ENCODE assay signal across 22 mouse cellular contexts in genomic region chr16:22574164-22574563, GRCm38 (mm10).
DNase-seq lines count a peak whose midpoint lies in the region; ATAC-seq and TF ChIP-seq lines count a peak whose summit lies in the region.
"Had no signal": no experiment of that assay in that cellular context is flagged by ENCODE, and none has a peak within 500 bp of the region (broad histone marks: within the 10 kb centered on the region; RNA-seq: fewer than 3 reads in every experiment).

No protein-coding gene starts in this region.

- ATAC-seq in frontal cortex, adult (ENCODE audit: low TSS enrichment) = 0 out of 2 replicates have a peak, but pooled peaks have one; percentile 13
- no peak for ATAC-seq in intestine, postnatal 0 days
- no peak for ATAC-seq in intestine, embryonic 16.5 days
- ATAC-seq in lung, embryonic 14.5 days (ENCODE audit: insufficient read depth) = no peak

- no peak overlapping the region for H3K4me2 ChIP-seq in intestine, postnatal 0 days (replicated peaks; ENCODE audit: low read depth)
- no peak overlapping the region for H3K4me2 ChIP-seq in intestine, embryonic 16.5 days (ENCODE audit: low read depth, low read length)
- no peak overlapping the region for H3K4me2 ChIP-seq in lung, embryonic 14.5 days
- no peak overlapping the region for H3K4me2 ChIP-seq in CH12.LX (ENCODE audit: insufficient read depth, low read depth, poor library complexity, severe bottlenecking)
- H3K4me2 ChIP-seq: hindbrain, embryonic 12.5 days; limb, embryonic 12.5 days; midbrain, embryonic 12.5 days; stomach, embryonic 15.5 days had no signal

- peaks cover 14% of the 10 kb centered on the region; the same call in 1 of the 2 replicates for H3K36me3 ChIP-seq in intestine, postnatal 0 days (ENCODE audit: control insufficient read depth, insufficient read depth)
- H3K36me3 ChIP-seq in intestine, embryonic 16.5 days (ENCODE audit: control insufficient read depth, insufficient read depth, low read length) = no peaks in the 10 kb centered on the region
- H3K36me3 ChIP-seq in lung, embryonic 14.5 days (ENCODE audit: insufficient read depth) = no peaks in the 10 kb centered on the region
- H3K36me3 ChIP-seq in CH12.LX (replicated peaks in 1 of 2; ENCODE audit: control insufficient read depth in 1 of 2, insufficient read depth in 1 of 2, low read length in 1 of 2) = peaks cover 24 to 25% of the 10 kb centered on the region in 2 experiments
- H3K36me3 ChIP-seq: hindbrain, embryonic 12.5 days; limb, embryonic 12.5 days; midbrain, embryonic 12.5 days; stomach, embryonic 15.5 days had no signal

- no peaks in the 10 kb centered on the region for H3K9me3 ChIP-seq in intestine, postnatal 0 days (ENCODE audit: control insufficient read depth)
- no peaks in the 10 kb centered on the region for H3K9me3 ChIP-seq in intestine, embryonic 16.5 days (ENCODE audit: control insufficient read depth, low read length)
- H3K9me3 ChIP-seq in lung, embryonic 14.5 days (ENCODE audit: low read depth, low read length) = no peaks in the 10 kb centered on the region
- H3K9me3 ChIP-seq in CH12.LX (replicated peaks; ENCODE audit: low read length) = no peaks in the 10 kb centered on the region
- H3K9me3 ChIP-seq: hindbrain, embryonic 12.5 days; limb, embryonic 12.5 days; megakaryocyte, embryonic 14.5 days; midbrain, embryonic 12.5 days; stomach, embryonic 15.5 days had no signal

- H3K4me3 ChIP-seq in intestine, postnatal 0 days (ENCODE audit: low read depth, low read length) = no peak overlapping the region
- H3K4me3 ChIP-seq in intestine, embryonic 16.5 days (ENCODE audit: low read length) = no peak overlapping the region
- H3K4me3 ChIP-seq in lung, embryonic 14.5 days (ENCODE audit: low read depth, low read length) = no peak overlapping the region
- H3K4me3 ChIP-seq in CH12.LX (replicated peaks in 1 of 3; ENCODE audit: low read depth in 2 of 3, low read length in 2 of 3, poor library complexity in 1 of 3) = no peak overlapping the region
- H3K4me3 ChIP-seq: erythroblast, embryonic 14.5 days; hindbrain, embryonic 12.5 days; limb, embryonic 12.5 days; megakaryocyte, embryonic 14.5 days; midbrain, embryonic 12.5 days; stomach, embryonic 15.5 days had no signal

- in situ Hi-C loops in CH12.LX (cut with MboI; ENCODE audit: low pct_ligation_motif_present, low pct_unique_long_range_greater_than_20kb, low sequenced_read_pairs) = no loop called here

- dilution Hi-C loops in CH12.LX (cut with MboI; ENCODE audit: extremely low pct_ligation_motif_present, extremely low pct_unique_long_range_greater_than_20kb, low sequenced_read_pairs) = no loop called here

- TF ChIP-seq CTCF in intestine, postnatal 0 days (IDR thresholded peaks at IDR 0.05; ENCODE audit: low read depth) = peak; percentile 35
- peak; percentile 32; the same call in 1 of the 2 replicates for TF ChIP-seq CTCF in lung, embryonic 14.5 days (IDR thresholded peaks at IDR 0.05; ENCODE audit: low read depth)
- peak in 1 of 2 experiments; percentile 34; a peak in 2 of 4 replicates for TF ChIP-seq CTCF in CH12.LX (conservative IDR thresholded peaks at IDR 0.05 in 1 of 2, IDR thresholded peaks at IDR 0.05 in 1 of 2; ENCODE audit: low read depth in 2 of 2, low read length in 2 of 2)

- DNase-seq in frontal cortex, postnatal 14 days (ENCODE audit: low spot score in 2 of 2) = no peak
- DNase-seq in lung, embryonic 14.5 days = peak; percentile 37
- DNase-seq in lung, postnatal 36 days = no peak
- DNase-seq in CH12.LX (ENCODE audit: extremely low read depth) = no peak
- DNase-seq in cerebellum, adult 11-12 months = no peak
- DNase-seq: adrenal gland, postnatal 14 days; cerebellum, adult 18-20 months; kidney, adult 18-20 months; kidney, postnatal 4 days; retina, postnatal 1 day; right cerebral cortex, postnatal 14 days; thymus, adult 2 months; thymus, postnatal 36 days had no signal

- no peak for TF ChIP-seq EP300 in CH12.LX (IDR thresholded peaks at IDR 0.05; ENCODE audit: low read length)

- no peak overlapping the region for H3K9ac ChIP-seq in intestine, postnatal 0 days (ENCODE audit: low read depth, low read length)
- H3K9ac ChIP-seq in intestine, embryonic 16.5 days (ENCODE audit: low read depth, low read length) = no peak overlapping the region
- H3K9ac ChIP-seq in lung, embryonic 14.5 days = no peak overlapping the region
- no peak overlapping the region for H3K9ac ChIP-seq in CH12.LX (ENCODE audit: insufficient read depth, low read depth)
- H3K9ac ChIP-seq: hindbrain, embryonic 12.5 days; limb, embryonic 12.5 days; midbrain, embryonic 12.5 days; stomach, embryonic 15.5 days had no signal

- no peak overlapping the region for H3K27ac ChIP-seq in intestine, postnatal 0 days (ENCODE audit: low read depth, low read length)
- H3K27ac ChIP-seq in intestine, embryonic 16.5 days (ENCODE audit: low read length) = no peak overlapping the region
- no peak overlapping the region for H3K27ac ChIP-seq in lung, embryonic 14.5 days (ENCODE audit: low read depth)
- no peak overlapping the region for H3K27ac ChIP-seq in CH12.LX (ENCODE audit: insufficient read depth, low read depth)
- H3K27ac ChIP-seq: hindbrain, embryonic 12.5 days; limb, embryonic 12.5 days; midbrain, embryonic 12.5 days; stomach, embryonic 15.5 days had no signal

- H3K79me2 ChIP-seq in CH12.LX (replicated peaks; ENCODE audit: control insufficient read depth, extremely low read depth, insufficient read depth, poor library complexity, severe bottlenecking) = no peaks in the 10 kb centered on the region

- no peaks in the 10 kb centered on the region for H3K27me3 ChIP-seq in intestine, postnatal 0 days (replicated peaks; ENCODE audit: control insufficient read depth, insufficient read depth, low read length)
- no peaks in the 10 kb centered on the region for H3K27me3 ChIP-seq in intestine, embryonic 16.5 days (replicated peaks; ENCODE audit: control insufficient read depth, insufficient read depth, low read length)
- no peaks in the 10 kb centered on the region for H3K27me3 ChIP-seq in lung, embryonic 14.5 days (ENCODE audit: insufficient read depth, low read length)
- no peaks in the 10 kb centered on the region for H3K27me3 ChIP-seq in CH12.LX (replicated peaks)
- H3K27me3 ChIP-seq: megakaryocyte, embryonic 14.5 days; stomach, embryonic 15.5 days had no signal

- TF ChIP-seq POLR2A in CH12.LX (IDR thresholded peaks at IDR 0.05; ENCODE audit: low read depth, low read length) = no peak

- no peak; the same call in none of the 2 replicates for TF ChIP-seq RAD21 in CH12.LX (IDR thresholded peaks at IDR 0.05; ENCODE audit: low read depth, low read length)

- 73% methylated on average over 7 of the region's 7 CpGs for WGBS in intestine, postnatal 0 days
- WGBS in intestine, embryonic 16.5 days = 65% methylated on average over 7 of the region's 7 CpGs
- WGBS in lung, embryonic 14.5 days = 44% methylated on average over 7 of the region's 7 CpGs

- H3K4me1 ChIP-seq in intestine, postnatal 0 days (replicated peaks; ENCODE audit: control insufficient read depth, insufficient read depth, low read length) = no peaks in the 10 kb centered on the region
- 0 out of 2 replicates have a peak, but pooled peaks cover 2% of the 10 kb centered on the region for H3K4me1 ChIP-seq in intestine, embryonic 16.5 days (ENCODE audit: control insufficient read depth, insufficient read depth, low read length)
- H3K4me1 ChIP-seq in lung, embryonic 14.5 days (ENCODE audit: insufficient read depth) = 0 out of 2 replicates have a peak, but pooled peaks cover 4% of the 10 kb centered on the region
- H3K4me1 ChIP-seq in CH12.LX (ENCODE audit: control insufficient read depth in 1 of 2, insufficient read depth in 2 of 2) = peaks cover 0 to 7% of the 10 kb centered on the region in 2 experiments; a peak in 2 of 4 replicates
- H3K4me1 ChIP-seq: limb, embryonic 12.5 days; midbrain, embryonic 12.5 days; stomach, embryonic 15.5 days had no signal

TF ChIP-seq in CH12.LX, 34 proteins besides CTCF, POLR2A, EP300 and RAD21:
- TF ChIP-seq SMC3 (IDR thresholded peaks at IDR 0.05; ENCODE audit: low read depth, low read length) (0 out of 2 replicates have a peak, but pooled peaks have one; percentile 7), RCOR1 (conservative IDR thresholded peaks at IDR 0.05; ENCODE audit: low read depth, low read length) (no peak)
TF ChIP-seq in CH12.LX: peak in this region for 1.
